Mouse (Mus musculus) ovary, postnatal 14 days (tissue): ENCODE data around the gene Ccdc91.
A peak's percentile ranks its signal among the peaks of the same experiment; 100 is the strongest.

Source experiments
- DNase-seq: peaks from one replicate; pipeline ENCODE4 v3.0.0; 2022; ENCODE audit warnings: low spot score

Ccdc91 gene

GRCm38 (mm10) chr6:147573137-147573536 lies 97.5 kb downstream of the Ccdc91 start:
- no peak for DNase-seq

GRCm38 (mm10) chr6:147574454-147575182 lies 99.0 kb downstream of the Ccdc91 start:
- DNase-seq = no peak

- no peak for DNase-seq
Measured at GRCm38 (mm10) chr6:147575183-147575784, 99.7 kb downstream of the Ccdc91 start.

- no peak for DNase-seq
Measured at GRCm38 (mm10) chr6:147587675-147588074, 112.0 kb downstream of the Ccdc91 start.

- no peak for DNase-seq
Measured at GRCm38 (mm10) chr6:147606666-147607065, 131.0 kb downstream of the Ccdc91 start.

- DNase-seq = no peak
Measured at GRCm38 (mm10) chr6:147607613-147608012, 132.0 kb downstream of the Ccdc91 start.

GRCm38 (mm10) chr6:147615306-147615705 lies 139.7 kb downstream of the Ccdc91 start:
- no peak for DNase-seq

- no peak for DNase-seq
Measured at GRCm38 (mm10) chr6:147623142-147623541, 147.5 kb downstream of the Ccdc91 start.

GRCm38 (mm10) chr6:147636464-147636863 lies 160.8 kb downstream of the Ccdc91 start:
- no peak for DNase-seq

GRCm38 (mm10) chr6:147643875-147644274 lies 168.2 kb downstream of the Ccdc91 start:
- no peak for DNase-seq

- no peak for DNase-seq
Measured at GRCm38 (mm10) chr6:147644391-147644790, 168.8 kb downstream of the Ccdc91 start.

- DNase-seq = no peak
Measured at GRCm38 (mm10) chr6:147646401-147646968, 170.9 kb downstream of the Ccdc91 start.

- no peak for DNase-seq
Measured at GRCm38 (mm10) chr6:147658025-147658424, 182.4 kb downstream of the Ccdc91 start.

GRCm38 (mm10) chr6:147660718-147661117 lies 185.1 kb downstream of the Ccdc91 start:
- DNase-seq = no peak

- no peak for DNase-seq
Measured at GRCm38 (mm10) chr6:147661841-147662240, 186.2 kb downstream of the Ccdc91 start.

GRCm38 (mm10) chr6:147662610-147663009 lies 187.0 kb downstream of the Ccdc91 start:
- DNase-seq = no peak

GRCm38 (mm10) chr6:147664339-147664738 lies 188.7 kb downstream of the Ccdc91 start:
- DNase-seq = peak; percentile 19

GRCm38 (mm10) chr6:147671366-147671765 lies 195.7 kb downstream of the Ccdc91 start:
- no peak for DNase-seq

- no peak for DNase-seq
Measured at GRCm38 (mm10) chr6:147672481-147672880, 196.9 kb downstream of the Ccdc91 start.

GRCm38 (mm10) chr6:147675022-147675733 lies 199.6 kb downstream of the Ccdc91 start:
- no peak for DNase-seq

- no peak for DNase-seq
Measured at GRCm38 (mm10) chr6:147676214-147676613, 200.6 kb downstream of the Ccdc91 start.
